Mouse (Mus musculus) olfactory bulb, adult 2 months (tissue): ENCODE results near the gene 6030458C11Rik. TPM values are rescaled to one million over a fixed set of nuclear protein-coding genes. Genes with fewer than 3 reads are reported as not detected.
A peak's percentile ranks its signal among the peaks of the same experiment; 100 is the strongest.

ENCODE experiments used
- H3K27ac ChIP-seq: fragments of 200-500 bp; 2 replicates; pipeline ENCODE4 v1.5.1; 2012; ENCODE audit warnings: low read depth, low read length; ENCODE audit not compliant: insufficient read depth
- H3K4me1 ChIP-seq: fragments of 200-500 bp; 2 replicates; pipeline ENCODE4 v1.6.1; 2012; ENCODE audit warnings: low read length; ENCODE audit not compliant: control insufficient read depth, insufficient read depth
- H3K4me3 ChIP-seq: fragments of 200-500 bp; 2 replicates; pipeline ENCODE4 v1.5.1; 2012; ENCODE audit warnings: mild to moderate bottlenecking, low read depth, low read length, moderate library complexity; ENCODE audit not compliant: insufficient read depth
- CTCF ChIP-seq: fragments of 200-500 bp; IDR thresholded peaks from 2 replicates; pipeline ENCODE4 v1.5.1; 2012; ENCODE audit warnings: low read depth, mild to moderate bottlenecking, low read length, moderate library complexity; ENCODE audit not compliant: insufficient read depth
- POLR2A ChIP-seq: fragments of 200-500 bp; IDR thresholded peaks from 2 replicates; pipeline ENCODE4 v1.6.1; 2012; ENCODE audit warnings: mild to moderate bottlenecking, low read depth, low read length, moderate library complexity; ENCODE audit not compliant: insufficient read depth
- WGBS: fragments of 180-500 bp; shearing (Covaris S2); methylation state at CpG from one replicate; pipeline ENCODE4 v1.1.7; 2018; 5-methylcytosine and 5-hydroxymethylcytosine counted together
- polyA plus RNA-seq: library from polyadenylated mRNA; stranded (reverse); fragments of >200 nt; gene quantifications from 2 replicates; pipeline ENCODE4 v1.2.4, GENCODE M21; 2012; ENCODE audit warnings: low replicate concordance; ENCODE audit not compliant: missing spikeins, insufficient read depth, insufficient read length

The 6030458C11Rik gene
- polyA plus RNA-seq, result not detected in 2 replicates

DNA sequence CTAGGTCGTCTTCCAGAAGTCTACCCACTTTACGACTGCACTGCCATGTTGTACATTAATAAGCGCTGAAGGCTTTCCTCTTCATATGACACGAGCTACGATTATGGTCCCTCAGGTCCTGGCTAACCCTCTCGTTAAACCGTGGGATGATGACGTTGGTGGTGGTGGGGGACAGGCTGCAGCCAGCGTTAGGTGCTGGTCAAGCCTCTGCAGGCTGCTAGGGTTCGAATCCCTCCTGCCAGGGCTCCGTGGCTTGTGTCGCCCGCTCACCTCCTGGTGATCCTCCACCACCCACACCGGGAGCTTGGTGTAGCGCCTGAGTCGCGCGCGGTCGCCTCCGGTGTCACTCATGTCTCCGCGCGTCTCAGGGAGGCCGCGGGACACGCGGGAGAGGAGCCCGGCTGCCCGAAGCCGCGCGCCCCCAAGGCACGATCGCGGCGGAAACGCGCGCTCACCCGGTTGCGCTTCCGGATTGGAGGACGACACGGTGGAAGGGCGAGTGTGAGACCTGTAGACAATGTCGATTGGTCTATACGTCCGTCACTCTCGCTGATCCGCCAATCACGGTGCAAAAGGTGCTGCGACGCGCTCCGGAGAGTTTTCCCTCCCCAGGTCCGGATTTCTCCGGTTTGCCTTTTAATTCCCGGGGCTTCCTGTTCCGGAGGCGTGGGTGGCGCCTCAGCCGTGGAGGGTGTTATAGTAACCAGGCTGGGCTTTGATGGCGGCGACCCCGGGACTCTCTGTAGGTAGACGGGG is at the start of gene 6030458C11Rik, which contains the start of gene Drosha:
Gene 6030458C11Rik (minus strand): TSS at position 453 of the 756 bp plus-strand sequence.
Gene Drosha (plus strand): TSS at position 619 of the 756 bp plus-strand sequence.
- under 1% methylated on average over 67 of the region's 67 CpGs for WGBS
- H3K4me1 ChIP-seq, result peaks cover 10% of the 10 kb centered on the region
- H3K27ac ChIP-seq, result no peak within 1 kb of the TSS
- TF ChIP-seq CTCF (no peak), POLR2A (peak; percentile 86)
- H3K4me3 ChIP-seq, result peak within 1 kb of the TSS; percentile 66

DNA sequence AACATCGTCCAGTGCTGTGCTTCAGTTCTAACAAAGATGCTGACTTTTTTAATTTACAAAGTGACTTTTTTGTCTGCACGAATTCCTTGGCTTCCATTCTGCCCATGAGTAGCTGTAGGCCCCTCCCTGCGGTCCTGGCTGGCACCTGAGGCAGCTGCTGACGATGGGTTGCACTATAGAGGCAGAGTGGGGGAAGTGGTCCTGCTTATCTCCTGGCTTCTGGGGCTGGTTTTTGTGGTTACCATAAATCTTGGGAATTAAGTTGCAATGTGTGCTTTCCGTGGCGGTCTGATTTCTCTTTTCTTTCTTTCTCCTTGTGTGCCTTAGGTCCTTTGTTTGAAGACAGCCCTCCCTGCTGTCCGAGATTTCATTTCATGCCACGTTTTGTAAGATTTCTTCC is 42.8 kb upstream of the 6030458C11Rik start:
- no peak overlapping the region for H3K27ac ChIP-seq
- WGBS, result 83% methylated on average over 8 of the region's 8 CpGs
- no peak overlapping the region for H3K4me3 ChIP-seq
- TF ChIP-seq CTCF (no peak), POLR2A (no peak)
- H3K4me1 ChIP-seq, result peaks cover 6% of the 10 kb centered on the region

DNA sequence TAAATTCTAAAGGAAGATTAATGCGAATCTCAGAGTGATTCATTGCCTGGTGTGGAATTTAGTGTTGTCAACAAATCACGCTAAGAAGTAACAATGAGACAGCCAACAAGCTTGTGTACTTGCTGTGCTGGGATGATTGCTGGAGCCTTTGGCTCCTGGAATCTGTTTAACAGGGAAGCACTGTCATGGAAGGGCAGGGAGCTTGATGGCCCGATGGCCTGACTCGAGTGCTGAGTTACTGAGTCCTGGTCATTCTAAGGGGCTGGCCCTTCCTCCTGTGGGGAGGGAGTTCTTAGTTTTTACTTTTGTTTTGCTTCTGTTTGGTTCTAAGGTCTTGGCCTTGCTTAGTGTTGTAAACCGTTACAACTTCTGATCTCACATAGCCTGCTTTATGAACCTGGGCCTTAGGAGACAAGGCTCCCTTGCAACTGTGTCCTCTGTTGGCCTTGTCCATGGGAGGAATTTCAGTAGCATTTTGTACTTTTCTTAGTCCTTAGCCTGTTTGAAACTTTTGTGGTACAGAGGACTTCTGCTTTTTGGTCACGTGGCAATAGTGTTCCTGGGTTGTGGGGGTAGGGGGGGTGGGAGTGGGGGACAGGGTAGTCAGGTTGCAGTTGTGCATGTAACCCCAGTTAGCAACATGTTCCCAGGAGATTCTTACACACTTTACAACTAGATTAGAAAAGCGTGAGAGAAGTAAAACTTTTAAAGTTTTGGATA is 41.3 kb upstream of the 6030458C11Rik start:
- WGBS, result 64% methylated on average over 7 of the region's 7 CpGs
- TF ChIP-seq POLR2A (no peak), CTCF (no peak)
- Histone ChIP-seq H3K4me3 (no peak overlapping the region), H3K4me1 (peaks cover 11% of the 10 kb centered on the region), H3K27ac (no peak overlapping the region)

GRCm38 (mm10) chr15:12863669-12864068 is 39.2 kb upstream of the 6030458C11Rik start:
- Histone ChIP-seq H3K27ac (no peak overlapping the region), H3K4me1 (peaks cover 12% of the 10 kb centered on the region), H3K4me3 (no peak overlapping the region)
- TF ChIP-seq CTCF (no peak), POLR2A (no peak)
- WGBS, result 33% methylated on average over 1 of the region's 1 CpGs

- Histone ChIP-seq H3K4me1 (peaks cover 9% of the 10 kb centered on the region), H3K27ac (peak overlapping the region; percentile 24; the same call in 1 of the 2 replicates), H3K4me3 (no peak overlapping the region)
- 88% methylated on average over 3 of the region's 3 CpGs for WGBS
- TF ChIP-seq CTCF, result no peak
- TF ChIP-seq POLR2A, result no peak
Measured at GRCm38 (mm10) chr15:12862061-12862460, 37.6 kb upstream of the 6030458C11Rik start.

DNA sequence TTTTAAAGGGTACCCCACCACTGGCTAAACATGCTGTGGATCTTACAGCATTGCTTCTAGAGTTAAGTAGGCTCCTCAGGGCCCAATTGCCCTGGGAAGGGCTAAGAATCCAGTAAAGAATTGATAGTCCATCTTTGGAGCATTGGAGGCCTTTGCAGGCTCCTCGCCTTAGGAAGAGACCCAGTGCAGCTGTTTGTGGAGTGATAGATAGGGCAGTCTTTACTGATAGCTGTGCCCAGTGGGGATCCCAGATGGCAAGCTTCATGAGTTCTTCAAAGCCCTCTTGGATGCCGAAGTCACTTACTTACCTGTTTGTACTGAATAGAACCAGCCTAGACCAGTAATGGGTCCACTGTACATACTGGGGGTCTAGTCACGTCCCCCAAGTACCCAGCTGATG is 34.2 kb upstream of the 6030458C11Rik start:
- peaks cover 9% of the 10 kb centered on the region for H3K4me1 ChIP-seq
- no peak overlapping the region for H3K4me3 ChIP-seq
- no peak overlapping the region for H3K27ac ChIP-seq
- WGBS, result 96% methylated on average over 3 of the region's 3 CpGs
- TF ChIP-seq POLR2A, result no peak
- no peak for TF ChIP-seq CTCF

- Histone ChIP-seq H3K4me1 (peaks cover 9% of the 10 kb centered on the region), H3K27ac (no peak overlapping the region), H3K4me3 (no peak overlapping the region)
- TF ChIP-seq POLR2A (no peak), CTCF (no peak)
- WGBS, result 76% methylated on average over 12 of the region's 12 CpGs
Measured at GRCm38 (mm10) chr15:12857840-12858516, 33.5 kb upstream of the 6030458C11Rik start.

- no peak overlapping the region for H3K4me3 ChIP-seq
- H3K27ac ChIP-seq, result no peak overlapping the region
- TF ChIP-seq CTCF (no peak), POLR2A (no peak)
- 96% methylated on average over 6 of the region's 6 CpGs for WGBS
- H3K4me1 ChIP-seq, result peaks cover 7% of the 10 kb centered on the region
Measured at GRCm38 (mm10) chr15:12856780-12857179, 32.3 kb upstream of the 6030458C11Rik start.

DNA sequence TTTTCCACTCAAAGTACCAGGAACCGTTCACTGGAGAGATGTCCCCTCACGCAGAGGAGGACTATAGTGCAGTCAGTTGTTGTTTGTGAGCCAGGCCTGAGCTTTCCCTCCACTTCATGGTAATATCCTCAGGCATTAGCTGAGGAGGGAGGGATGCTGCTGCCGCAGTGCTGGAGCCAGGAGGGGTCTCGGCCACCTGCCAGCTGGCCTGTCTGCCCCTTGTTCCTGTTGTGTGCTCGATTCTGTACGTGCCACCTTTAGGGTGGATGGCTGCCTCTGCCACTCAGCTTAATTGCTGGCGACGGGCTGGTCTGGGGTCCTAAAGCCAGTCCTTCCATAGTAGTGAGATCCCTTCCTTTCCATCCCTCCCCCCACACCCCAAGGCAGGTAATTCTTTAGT is 29.0 kb upstream of the 6030458C11Rik start:
- Histone ChIP-seq H3K27ac (no peak overlapping the region), H3K4me1 (peaks cover 2% of the 10 kb centered on the region; the same call in 1 of the 2 replicates), H3K4me3 (no peak overlapping the region)
- 83% methylated on average over 8 of the region's 8 CpGs for whole genome bisulfite sequencing
- TF ChIP-seq CTCF (no peak), POLR2A (no peak)
